Mouse (Mus musculus): Measurements from ENCODE around the gene Fam241a.

- no peak for TF ChIP-seq POLR2A (IDR thresholded peaks at IDR 0.05; ENCODE audit: borderline replicate concordance, extremely low read depth, low read depth, low read length)
- no peak for TF ChIP-seq CTCF (IDR thresholded peaks at IDR 0.05; ENCODE audit: insufficient read depth, low read length)
These were observed 2.2 kb downstream of the Fam241a start for GRCm38 (mm10) chr3:127893902-127894301.

All from lung, adult 2 months (tissue).